In genomic region chr1:84585434-84585833, GRCm38 (mm10) we compare ENCODE assay signal across 9 mouse cellular contexts.
DNase-seq lines count a peak whose midpoint lies in the region; ATAC-seq and TF ChIP-seq lines count a peak whose summit lies in the region.
"Had no signal": no experiment of that assay in that cellular context is flagged by ENCODE, and none has a peak within 500 bp of the region (broad histone marks: within the 10 kb centered on the region; RNA-seq: fewer than 3 reads in every experiment).

No protein-coding gene starts in this region.

- H3K9ac ChIP-seq in lung, embryonic 14.5 days = no peak overlapping the region
- H3K9ac ChIP-seq in hindbrain, embryonic 16.5 days (ENCODE audit: low read depth, low read length) = no peak overlapping the region
- no peak overlapping the region for H3K9ac ChIP-seq in neural tube, embryonic 14.5 days (replicated peaks; ENCODE audit: low read depth, low read length)
- no peak overlapping the region for H3K9ac ChIP-seq in liver, embryonic 12.5 days

- no peaks in the 10 kb centered on the region for H3K27me3 ChIP-seq in lung, embryonic 14.5 days (ENCODE audit: insufficient read depth, low read length)
- no peaks in the 10 kb centered on the region for H3K27me3 ChIP-seq in embryonic facial prominence, embryonic 10.5 days (replicated peaks; ENCODE audit: low read depth, poor library complexity, severe bottlenecking)
- H3K27me3 ChIP-seq in hindbrain, embryonic 16.5 days (replicated peaks; ENCODE audit: control insufficient read depth, insufficient read depth, low read length) = no peaks in the 10 kb centered on the region
- no peaks in the 10 kb centered on the region for H3K27me3 ChIP-seq in neural tube, embryonic 14.5 days (ENCODE audit: control insufficient read depth, insufficient read depth, low read length)
- no peaks in the 10 kb centered on the region for H3K27me3 ChIP-seq in liver, embryonic 12.5 days (replicated peaks)
- H3K27me3 ChIP-seq: CH12.LX had no signal

- no peaks in the 10 kb centered on the region for H3K9me3 ChIP-seq in lung, embryonic 14.5 days (ENCODE audit: low read depth, low read length)
- H3K9me3 ChIP-seq in embryonic facial prominence, embryonic 10.5 days = no peaks in the 10 kb centered on the region
- H3K9me3 ChIP-seq in hindbrain, embryonic 16.5 days (ENCODE audit: control insufficient read depth, low read length) = no peaks in the 10 kb centered on the region
- H3K9me3 ChIP-seq in neural tube, embryonic 14.5 days (ENCODE audit: control insufficient read depth, low read length) = no peaks in the 10 kb centered on the region
- H3K9me3 ChIP-seq in liver, embryonic 12.5 days (replicated peaks) = no peaks in the 10 kb centered on the region

- peak; percentile 47; the same call in 1 of the 2 replicates for ATAC-seq in lung, embryonic 14.5 days (ENCODE audit: insufficient read depth)
- ATAC-seq in hindbrain, embryonic 16.5 days = peak; percentile 68
- ATAC-seq in neural tube, embryonic 14.5 days (ENCODE audit: low read depth) = peak; percentile 72
- no peak for ATAC-seq in liver, embryonic 12.5 days

- H3K4me1 ChIP-seq in lung, embryonic 14.5 days (ENCODE audit: insufficient read depth) = no peaks in the 10 kb centered on the region
- H3K4me1 ChIP-seq in embryonic facial prominence, embryonic 10.5 days = peaks cover 11% of the 10 kb centered on the region
- peaks cover 44% of the 10 kb centered on the region for H3K4me1 ChIP-seq in hindbrain, embryonic 16.5 days (ENCODE audit: control insufficient read depth, insufficient read depth, low read depth, low read length)
- peaks cover 35% of the 10 kb centered on the region for H3K4me1 ChIP-seq in neural tube, embryonic 14.5 days (ENCODE audit: control insufficient read depth, insufficient read depth, low read length)
- no peaks in the 10 kb centered on the region for H3K4me1 ChIP-seq in liver, embryonic 12.5 days

- H3K4me3 ChIP-seq in lung, embryonic 14.5 days (ENCODE audit: low read depth, low read length) = no peak overlapping the region
- no peak overlapping the region for H3K4me3 ChIP-seq in embryonic facial prominence, embryonic 10.5 days
- H3K4me3 ChIP-seq in hindbrain, embryonic 16.5 days (ENCODE audit: low read length) = no peak overlapping the region
- H3K4me3 ChIP-seq in neural tube, embryonic 14.5 days (ENCODE audit: low read depth, low read length) = no peak overlapping the region
- H3K4me3 ChIP-seq in liver, embryonic 12.5 days = no peak overlapping the region

- no peaks in the 10 kb centered on the region for H3K36me3 ChIP-seq in lung, embryonic 14.5 days (ENCODE audit: insufficient read depth)
- no peaks in the 10 kb centered on the region for H3K36me3 ChIP-seq in embryonic facial prominence, embryonic 10.5 days (replicated peaks)
- no peaks in the 10 kb centered on the region for H3K36me3 ChIP-seq in hindbrain, embryonic 16.5 days (ENCODE audit: control insufficient read depth, insufficient read depth, low read length)
- H3K36me3 ChIP-seq in neural tube, embryonic 14.5 days (ENCODE audit: control insufficient read depth, insufficient read depth, low read length) = no peaks in the 10 kb centered on the region
- no peaks in the 10 kb centered on the region for H3K36me3 ChIP-seq in liver, embryonic 12.5 days

- H3K27ac ChIP-seq in lung, embryonic 14.5 days (ENCODE audit: low read depth) = no peak overlapping the region
- H3K27ac ChIP-seq in embryonic facial prominence, embryonic 10.5 days (replicated peaks) = no peak overlapping the region
- H3K27ac ChIP-seq in hindbrain, embryonic 16.5 days (ENCODE audit: low read depth, low read length) = peak overlapping the region; percentile 76
- H3K27ac ChIP-seq in neural tube, embryonic 14.5 days (ENCODE audit: low read depth, low read length) = peak overlapping the region; percentile 65; the same call in 1 of the 2 replicates
- no peak overlapping the region for H3K27ac ChIP-seq in liver, embryonic 12.5 days

- WGBS in lung, embryonic 14.5 days = 10% methylated on average over 6 of the region's 6 CpGs
- WGBS in embryonic facial prominence, embryonic 10.5 days = 23% methylated on average over 6 of the region's 6 CpGs
- WGBS in hindbrain, embryonic 16.5 days = 5% methylated on average over 6 of the region's 6 CpGs
- 8% methylated on average over 6 of the region's 6 CpGs for WGBS in neural tube, embryonic 14.5 days
- 32% methylated on average over 6 of the region's 6 CpGs for WGBS in liver, embryonic 12.5 days (ENCODE audit: insufficient replicate concordance)

- TF ChIP-seq CTCF in lung, embryonic 14.5 days (IDR thresholded peaks at IDR 0.05; ENCODE audit: low read depth) = no peak

- H3K4me2 ChIP-seq in lung, embryonic 14.5 days = no peak overlapping the region
- H3K4me2 ChIP-seq in hindbrain, embryonic 16.5 days (ENCODE audit: low read length) = peak overlapping the region; percentile 35
- peak overlapping the region; percentile 17; the same call in 1 of the 2 replicates for H3K4me2 ChIP-seq in neural tube, embryonic 14.5 days (ENCODE audit: low read depth, low read length)
- H3K4me2 ChIP-seq in liver, embryonic 12.5 days = no peak overlapping the region

- DNase-seq in lung, embryonic 14.5 days = peak; percentile 30
- DNase-seq in lung, postnatal 14 days = no peak
- peak; percentile 18 for DNase-seq in embryonic facial prominence, embryonic 10.5 days (ENCODE audit: low spot score)
- DNase-seq in c-Kit-positive CD71-positive TER-119-positive erythroid progenitor cells, embryonic 14.5 days (ENCODE audit: low spot score) = no peak
- DNase-seq in adipocyte (ENCODE audit: low spot score) = no peak

Comparison
In these comparisons a context has a peak if more than half of its experiments do, and no peak if none do; other contexts are left out.
1. DNase-seq: peak in lung, embryonic 14.5 days (single experiment) and embryonic facial prominence, embryonic 10.5 days (single experiment); none in lung, postnatal 14 days (single experiment), c-Kit-positive CD71-positive TER-119-positive erythroid progenitor cells, embryonic 14.5 days (single experiment) and adipocyte (single experiment).
2. H3K27ac ChIP-seq: peak in hindbrain, embryonic 16.5 days (single experiment) and neural tube, embryonic 14.5 days (single experiment); none in lung, embryonic 14.5 days (single experiment), embryonic facial prominence, embryonic 10.5 days (single experiment) and liver, embryonic 12.5 days (single experiment).
3. H3K4me2 ChIP-seq: peak in hindbrain, embryonic 16.5 days (single experiment) and neural tube, embryonic 14.5 days (single experiment); none in lung, embryonic 14.5 days (single experiment) and liver, embryonic 12.5 days (single experiment).